Comparison of ENCODE assay signal across 42 mouse cellular contexts in the genomic region with DNA sequence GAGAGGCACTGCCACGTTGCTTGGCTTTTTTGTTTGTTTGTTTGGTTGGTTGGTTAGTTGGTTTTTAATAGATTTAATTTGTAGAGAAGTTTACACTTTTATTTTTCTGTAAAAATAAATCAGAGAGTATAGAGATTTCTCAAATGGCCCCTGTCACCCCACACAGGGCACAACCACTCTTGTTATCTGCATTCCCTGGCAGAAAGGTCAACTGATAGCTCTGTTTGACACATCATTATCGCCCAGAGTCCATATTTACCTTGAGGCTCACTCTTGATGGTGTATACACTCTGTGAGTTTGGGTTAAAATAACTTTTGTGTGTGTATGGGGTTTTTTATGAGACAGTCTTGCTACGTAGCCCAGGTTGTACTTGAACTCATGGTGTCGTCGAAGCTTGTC. TPM values are rescaled to one million over a fixed set of nuclear protein-coding genes. Genes with fewer than 3 reads are reported as not detected.
"Had no signal": no experiment of that assay in that cellular context is flagged by ENCODE, and none has a peak within 500 bp of the region (broad histone marks: within the 10 kb centered on the region; RNA-seq: fewer than 3 reads in every experiment).

No protein-coding gene starts in this region.

- H3K27me3 ChIP-seq: limb, embryonic 15.5 days; midbrain, embryonic 15.5 days had no signal

- ATAC-seq: liver, embryonic 12.5 days; lung, postnatal 0 days; midbrain, embryonic 15.5 days; midbrain, embryonic 16.5 days had no signal

- H3K9ac ChIP-seq: limb, embryonic 12.5 days; limb, embryonic 13.5 days; limb, embryonic 15.5 days; liver, embryonic 12.5 days; liver, embryonic 13.5 days; liver, embryonic 14.5 days; liver, embryonic 15.5 days; lung, embryonic 14.5 days; lung, embryonic 15.5 days; midbrain, embryonic 12.5 days; midbrain, embryonic 15.5 days; neural tube, embryonic 12.5 days had no signal

- H3K9me3 ChIP-seq: limb, embryonic 10.5 days; limb, embryonic 12.5 days; limb, embryonic 13.5 days; limb, embryonic 15.5 days; liver, embryonic 12.5 days; liver, embryonic 13.5 days; liver, embryonic 15.5 days; lung, embryonic 15.5 days; megakaryocyte, embryonic 14.5 days; midbrain, embryonic 10.5 days; midbrain, embryonic 12.5 days; midbrain, embryonic 15.5 days; neural tube, embryonic 12.5 days had no signal

- H3K4me2 ChIP-seq: limb, embryonic 12.5 days; limb, embryonic 13.5 days; limb, embryonic 15.5 days; liver, embryonic 11.5 days; liver, embryonic 12.5 days; liver, embryonic 13.5 days; liver, embryonic 15.5 days; lung, embryonic 14.5 days; lung, embryonic 15.5 days; midbrain, embryonic 12.5 days; midbrain, embryonic 15.5 days; neural tube, embryonic 12.5 days had no signal

- DNase-seq: left cerebral cortex, postnatal 4 days; liver, embryonic 13.5 days; lung, adult 18-20 months; lung, adult 2 months; lung, embryonic 14.5 days; lung, postnatal 10 days; lung, postnatal 14 days; lung, postnatal 36 days; lung, postnatal 4 days; midbrain, embryonic 14.5 days had no signal

- H3K27ac ChIP-seq: left cerebral cortex, adult 2 months; limb, embryonic 10.5 days; limb, embryonic 12.5 days; limb, embryonic 13.5 days; limb, embryonic 15.5 days; liver, embryonic 12.5 days; liver, embryonic 13.5 days; liver, embryonic 14.5 days; liver, embryonic 15.5 days; lung, embryonic 15.5 days; macrophage; midbrain, embryonic 10.5 days; midbrain, embryonic 12.5 days; midbrain, embryonic 15.5 days; neural tube, embryonic 12.5 days had no signal

- H3K4me3 ChIP-seq: left cerebral cortex, adult 2 months; limb, embryonic 10.5 days; limb, embryonic 12.5 days; limb, embryonic 13.5 days; limb, embryonic 15.5 days; liver, embryonic 12.5 days; liver, embryonic 13.5 days; liver, embryonic 15.5 days; lung, embryonic 15.5 days; megakaryocyte, embryonic 14.5 days; midbrain, embryonic 10.5 days; midbrain, embryonic 12.5 days; midbrain, embryonic 15.5 days; myocyte; neural tube, embryonic 12.5 days had no signal

- H3K36me3 ChIP-seq: limb, embryonic 10.5 days; limb, embryonic 12.5 days; limb, embryonic 13.5 days; limb, embryonic 15.5 days; liver, embryonic 12.5 days; liver, embryonic 13.5 days; liver, embryonic 15.5 days; lung, embryonic 15.5 days; midbrain, embryonic 10.5 days; midbrain, embryonic 12.5 days; midbrain, embryonic 15.5 days; neural tube, embryonic 12.5 days had no signal

RNA-seq across cellular contexts. Expression of gene Fam71a, which starts 54.0 kb away (rescaled TPM):
- total RNA-seq: left cerebral cortex, adult 18-20 months; left cerebral cortex, adult 2 months; left cerebral cortex, adult 8-10 months; left cerebral cortex, postnatal 10 days; left cerebral cortex, postnatal 14 days; left cerebral cortex, postnatal 25 days; left cerebral cortex, postnatal 36 days; left cerebral cortex, postnatal 4 days; liver, adult 2 months; midbrain, postnatal 0 days had no signal
- polyA plus RNA-seq: limb, embryonic 10.5 days; limb, embryonic 11.5 days; limb, embryonic 12.5 days; limb, embryonic 13.5 days; limb, embryonic 14.5 days; limb, embryonic 15.5 days; liver, adult 2 months; liver, embryonic 11.5 days; liver, embryonic 12.5 days; liver, embryonic 13.5 days; liver, embryonic 14.5 days; liver, embryonic 15.5 days; liver, embryonic 16.5 days; lung, adult 2 months; lung, embryonic 14.5 days; lung, embryonic 15.5 days; lung, embryonic 16.5 days; lung, postnatal 0 days; macrophage; midbrain, embryonic 10.5 days; midbrain, embryonic 12.5 days; midbrain, embryonic 14.5 days; midbrain, embryonic 15.5 days; midbrain, embryonic 16.5 days; midbrain, postnatal 0 days; myocyte; neural tube, embryonic 11.5 days; neural tube, embryonic 12.5 days had no signal
